Mouse (Mus musculus) megakaryocyte, embryonic 14.5 days (primary cell): Measurements from ENCODE around the gene Zfp524.

Source experiments
- FLI1 ChIP-seq: IDR thresholded peaks from 2 replicates; pipeline ENCODE4 v1.6.1; 2012; ENCODE audit warnings: low read length, inconsistent platforms, mixed read lengths
- GATA1 ChIP-seq: IDR thresholded peaks from 3 replicates; pipeline ENCODE4 v1.6.1; 2012; ENCODE audit warnings: mixed read lengths, low read length, inconsistent platforms, borderline replicate concordance

DNA sequence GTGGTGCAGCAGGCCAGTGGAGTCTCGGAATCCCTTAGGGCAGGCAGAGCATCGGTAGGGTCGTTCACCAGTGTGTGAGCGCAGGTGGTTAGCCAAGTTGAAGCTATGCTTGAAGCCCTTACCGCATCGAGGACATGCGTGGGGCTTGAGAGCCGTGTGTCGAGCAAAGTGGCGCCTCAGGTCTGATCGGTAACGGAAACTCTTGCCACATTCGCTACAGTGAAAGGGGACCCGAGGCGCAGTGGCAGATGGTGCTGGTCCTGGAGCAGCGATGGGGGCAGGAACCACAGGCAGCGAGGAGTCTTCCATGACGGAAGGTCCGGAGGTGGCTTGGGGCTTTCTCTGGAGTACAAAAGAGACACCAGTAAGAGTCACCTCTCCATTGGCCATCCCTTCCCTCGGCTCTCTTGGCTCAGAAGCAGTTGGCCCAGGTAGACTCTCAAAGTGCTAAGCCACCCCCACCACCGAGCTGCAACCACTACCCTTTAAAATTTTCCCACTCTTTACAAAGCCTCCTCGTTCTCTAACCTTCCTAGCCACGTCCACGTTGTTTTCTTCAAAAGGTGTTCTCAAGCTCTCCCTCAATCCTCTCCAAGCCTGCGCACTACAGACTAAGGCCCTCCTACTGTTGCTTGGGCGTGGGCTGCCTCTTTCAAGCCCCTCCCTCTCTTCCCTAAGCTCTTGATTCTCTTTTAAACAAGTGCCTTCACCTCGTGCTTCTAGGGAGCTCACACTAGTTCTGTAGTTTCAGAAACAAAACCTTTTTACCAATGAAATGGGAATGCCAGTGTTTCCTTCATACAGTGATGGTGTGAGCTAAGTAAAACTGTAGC is 1.3 kb upstream of the Zfp524 start:
- TF ChIP-seq GATA1 (no peak), FLI1 (no peak)
